Mouse (Mus musculus) urinary bladder, adult 18-20 months (tissue): ENCODE measurements at regions not wholly inside any gene's neighbourhood (a gene's known extent, or its start where the extent isn't known, plus 50 kb on each side); places are given as distances from the start of the nearest gene placed in this dataset.

Experiments
- DNase-seq, 2 experiments: peaks; one replicate each; pipeline ENCODE4 v3.0.0; 2022; ENCODE audit warnings: low spot score in 2 of 2, mixed read lengths in 2 of 2

DNA sequence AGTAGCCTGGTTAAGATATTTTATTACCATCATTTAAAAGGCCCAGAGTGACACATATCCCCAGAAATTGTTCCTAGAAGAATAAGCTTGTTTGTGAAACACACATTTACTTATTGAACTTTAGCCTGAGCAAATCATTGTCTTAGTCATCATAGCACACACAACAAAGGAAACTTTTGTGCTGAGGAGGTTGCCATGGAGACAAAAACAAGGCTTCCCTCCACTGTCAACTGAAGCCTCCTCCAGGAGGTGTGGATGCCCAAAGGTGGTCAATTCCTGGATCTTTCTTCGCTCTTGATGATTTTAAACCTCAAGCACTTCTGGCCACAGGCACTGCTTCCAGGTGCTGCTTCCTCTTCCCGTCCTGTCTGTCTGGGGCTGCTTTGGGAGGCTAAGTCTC, 167.3 kb downstream of the Gadd45g start:
- no peak for DNase-seq

DNA sequence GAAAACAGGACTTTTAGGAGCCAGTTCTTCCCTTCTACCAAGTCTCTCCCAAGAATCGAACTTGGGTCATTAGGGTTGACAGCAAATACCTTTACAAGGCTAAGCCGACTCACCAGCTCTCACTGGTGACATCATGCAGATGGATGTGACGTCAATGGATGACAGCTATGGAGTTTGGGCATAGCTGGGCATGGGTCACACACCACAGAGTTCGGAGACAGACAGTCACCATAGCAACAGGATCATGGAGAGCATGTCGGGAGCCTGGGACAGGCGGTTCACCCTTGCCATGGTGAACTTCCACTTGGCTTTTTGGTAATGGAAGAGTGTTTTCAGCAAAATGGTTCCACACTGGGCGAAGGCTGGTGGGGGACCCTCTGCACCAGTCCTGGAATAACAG, 168.1 kb downstream of the Gadd45g start:
- DNase-seq, result no peak

DNA sequence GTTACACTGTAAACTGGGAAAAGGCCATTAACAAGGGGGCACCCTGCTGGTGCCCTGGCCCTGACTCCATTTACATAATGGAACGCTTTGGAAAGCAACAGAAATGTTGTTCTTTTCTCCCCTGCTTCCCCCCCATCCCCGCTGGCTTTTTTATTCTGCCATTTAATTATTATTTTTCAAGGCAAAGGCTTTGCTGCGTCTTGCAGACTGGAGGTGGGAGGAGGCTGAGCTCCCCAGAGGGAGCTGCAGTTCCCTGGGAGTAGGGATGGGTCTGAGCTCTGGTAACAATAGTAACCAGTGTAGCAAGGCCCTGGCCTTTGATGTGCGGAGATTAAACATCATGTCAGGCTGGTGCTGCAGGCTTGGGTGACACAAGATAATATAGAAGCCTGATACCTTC, 168.6 kb downstream of the Gadd45g start:
- DNase-seq, result no peak

DNA sequence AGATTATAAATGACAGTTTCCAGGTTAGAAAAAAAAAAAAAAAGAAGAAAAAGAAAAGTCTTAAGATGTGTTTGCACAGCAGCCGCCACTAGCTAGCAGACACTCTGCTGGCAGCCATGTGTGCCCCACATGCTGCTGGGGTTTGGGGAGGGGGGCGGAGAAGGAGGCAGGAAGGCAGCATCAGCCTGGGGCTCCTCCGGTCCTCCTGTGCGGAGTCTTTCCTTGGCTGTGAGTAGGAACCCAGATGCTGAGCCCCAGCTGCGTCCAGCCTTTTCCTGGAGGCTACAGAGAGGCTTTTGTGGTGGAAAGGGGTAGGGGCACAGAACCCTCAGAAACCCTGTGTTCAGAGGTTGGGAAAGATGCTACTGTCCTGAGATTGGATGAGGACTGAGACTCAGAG, 169.0 kb downstream of the Gadd45g start:
- DNase-seq, result no peak

DNA sequence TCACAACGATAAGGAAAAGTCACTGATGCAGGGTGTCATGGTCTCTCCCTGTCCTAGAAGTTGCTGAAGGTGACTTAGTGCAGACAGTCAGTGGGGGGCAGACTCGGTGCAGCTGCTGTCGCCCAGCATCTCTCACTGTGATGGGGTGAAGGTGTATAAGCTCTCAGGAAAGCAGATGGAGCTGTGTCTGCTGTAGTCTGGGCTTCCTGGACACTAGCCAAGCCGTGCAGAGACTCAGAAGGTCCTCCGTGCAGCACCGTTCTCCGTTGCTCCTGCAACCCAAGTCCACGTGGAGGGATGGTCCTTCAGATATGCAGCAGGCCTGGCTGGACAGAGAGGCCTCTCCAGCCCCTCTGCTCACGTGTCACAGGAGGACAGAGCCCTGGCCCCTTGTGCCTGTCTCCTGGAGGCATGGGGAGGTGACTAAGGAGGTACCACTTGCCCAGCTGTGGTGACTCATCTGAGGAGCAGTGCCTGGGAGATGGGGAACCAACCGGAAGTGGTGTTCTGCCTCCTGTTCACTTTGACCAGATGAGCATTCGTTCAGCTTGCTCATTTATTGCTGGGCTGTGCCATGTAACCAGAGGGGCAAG, 171.2 kb downstream of the Gadd45g start:
- DNase-seq, result no peak

DNA sequence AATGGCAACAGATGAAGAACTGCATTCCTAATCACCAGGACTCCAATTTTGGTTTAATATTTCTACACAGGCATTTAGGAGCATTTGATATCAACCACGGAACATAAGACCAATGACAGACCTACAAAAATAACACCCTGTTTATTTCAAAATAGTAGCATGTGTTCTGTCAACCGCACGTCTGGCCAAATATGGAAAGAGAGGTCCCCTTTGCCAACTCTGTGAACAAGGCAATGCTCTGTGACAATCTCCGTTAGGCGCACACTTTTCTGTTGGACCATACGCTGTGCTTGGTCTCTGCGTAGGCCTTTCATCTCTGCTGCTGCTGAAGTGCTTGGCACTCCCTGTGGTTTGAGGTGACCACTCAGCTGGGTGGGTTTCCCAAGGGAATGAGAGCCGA, 173.2 kb downstream of the Gadd45g start:
- DNase-seq, result no peak

DNA sequence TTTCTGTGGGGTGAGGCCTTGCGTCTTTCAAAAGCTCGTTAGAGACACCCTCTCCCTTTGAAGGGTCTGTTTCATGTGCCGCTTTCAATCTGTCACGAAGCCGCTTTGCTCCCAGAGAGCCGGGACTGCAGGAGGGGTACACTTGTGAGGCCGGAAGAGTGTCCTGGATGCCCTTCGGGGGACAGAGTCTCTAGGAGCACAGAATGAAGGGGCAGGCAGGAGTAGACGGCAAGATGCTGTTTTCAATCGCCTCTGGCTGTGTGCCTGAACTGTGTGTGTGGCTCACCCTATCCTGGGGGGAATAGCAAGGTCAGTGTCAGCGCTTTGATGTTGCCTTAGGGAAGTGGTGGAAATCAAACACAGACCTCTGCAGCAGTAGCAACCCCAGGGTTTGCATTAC, 174.7 kb downstream of the Gadd45g start:
- no peak for DNase-seq

DNA sequence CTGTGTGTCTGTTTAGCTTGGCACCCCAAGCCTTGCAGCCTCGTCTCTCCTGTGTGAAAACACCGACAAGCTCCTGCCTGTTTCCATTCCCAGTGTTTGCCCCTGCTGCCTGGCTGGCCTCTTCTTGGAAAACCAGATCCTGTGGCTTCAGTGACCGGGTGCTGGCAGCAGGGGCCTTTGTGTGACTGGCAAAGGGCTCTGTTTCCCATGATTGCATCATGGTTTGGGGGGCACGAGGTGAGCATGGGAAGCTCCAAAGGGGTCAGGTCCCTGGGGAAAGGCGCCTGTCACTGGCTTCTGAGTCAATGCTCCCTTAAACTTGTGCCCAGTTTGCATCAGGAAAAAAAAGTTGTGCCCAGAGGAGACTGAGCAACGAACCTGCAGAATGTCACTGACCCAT, 175.3 kb downstream of the Gadd45g start:
- DNase-seq, result no peak

DNA sequence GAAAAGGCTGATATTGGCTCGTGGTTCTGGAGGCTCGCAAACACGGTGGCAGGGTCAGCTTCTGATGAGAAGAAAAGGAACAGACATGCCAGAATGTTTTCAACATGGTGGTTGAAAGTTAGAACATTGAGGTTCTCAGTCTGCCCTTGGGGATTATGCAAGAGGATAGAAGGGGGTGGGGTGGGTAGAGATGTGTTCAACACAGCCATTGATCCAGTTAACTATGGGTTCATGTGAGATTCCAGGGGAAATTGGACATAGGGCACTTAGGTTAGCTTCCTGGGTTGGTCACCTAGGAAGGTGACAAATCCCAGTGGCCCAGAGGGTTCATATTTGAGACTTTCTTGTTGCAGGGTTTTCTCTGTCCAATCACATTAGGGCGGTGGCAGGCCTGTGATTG, 176.1 kb downstream of the Gadd45g start:
- DNase-seq, result no peak

DNA sequence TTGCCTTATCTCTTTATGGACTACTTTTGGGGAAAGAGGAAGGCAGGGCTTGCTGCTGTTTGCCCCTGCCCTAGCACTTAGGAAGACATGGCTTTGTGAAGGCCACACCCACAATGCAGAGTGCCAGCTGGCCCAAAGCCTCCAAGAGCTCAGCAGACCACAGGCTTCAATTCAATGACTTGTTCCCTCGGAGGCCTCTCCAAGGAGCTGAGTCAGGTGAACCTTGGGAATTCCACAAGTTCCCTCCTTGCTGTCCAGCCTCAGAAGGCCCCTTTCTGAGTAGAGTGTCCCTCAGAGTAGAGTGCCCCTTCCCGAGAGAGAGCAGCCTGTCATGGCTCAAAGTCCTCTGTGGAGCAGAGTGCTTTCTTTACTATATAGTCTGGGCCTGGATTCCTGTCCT, 177.9 kb downstream of the Gadd45g start:
- DNase-seq, result peak; percentile 23 to 54

DNA sequence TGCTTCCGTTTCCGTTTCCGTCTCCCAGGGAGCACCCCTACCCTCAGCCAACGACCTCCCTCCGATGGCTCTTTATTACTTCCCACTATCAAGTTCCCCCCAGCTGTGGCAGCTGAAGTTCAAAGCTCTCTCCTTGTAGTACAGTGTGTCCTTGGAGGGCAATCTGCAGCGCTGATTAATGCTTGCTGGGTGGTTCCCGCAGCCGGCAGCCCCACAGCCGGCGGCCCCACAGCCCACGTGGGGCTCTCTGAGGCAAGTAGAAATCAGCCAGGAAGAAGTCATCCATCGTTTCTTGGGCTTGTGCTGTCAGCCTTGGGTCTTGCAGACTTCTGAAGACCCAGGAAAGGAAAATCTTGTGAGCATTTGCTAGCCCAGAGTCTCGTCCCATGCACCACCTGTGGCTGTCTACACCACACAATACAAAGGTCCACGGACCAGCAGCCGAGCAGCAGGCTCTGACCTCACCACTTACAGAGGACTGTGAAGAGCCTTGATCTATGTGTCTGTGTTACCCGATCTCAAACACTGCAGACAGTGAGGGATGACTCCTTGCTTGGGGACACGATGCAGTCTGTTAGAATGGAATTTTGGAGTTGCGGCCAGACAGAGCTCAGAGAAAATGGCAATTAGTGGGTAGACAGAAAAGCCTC, 178.5 kb downstream of the Gadd45g start:
- no peak for DNase-seq

DNA sequence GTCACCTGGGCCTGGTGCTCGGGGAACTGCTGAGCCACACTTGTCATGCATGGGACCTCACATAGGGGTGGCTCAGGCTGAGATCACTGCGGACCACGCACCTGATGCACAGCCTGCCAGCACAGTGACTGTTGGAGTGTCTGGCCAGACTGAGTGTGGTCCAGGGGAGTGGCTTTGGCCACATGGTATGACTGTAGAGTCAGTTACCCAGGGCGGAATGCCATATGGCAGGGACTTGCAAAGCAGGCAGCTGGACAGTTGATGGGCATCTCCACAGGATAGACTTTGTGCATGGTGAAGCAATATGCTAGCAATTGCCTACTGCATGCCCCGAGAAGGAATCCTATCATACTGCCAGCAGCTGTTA, 179.0 kb downstream of the Gadd45g start:
- DNase-seq, result no peak

DNA sequence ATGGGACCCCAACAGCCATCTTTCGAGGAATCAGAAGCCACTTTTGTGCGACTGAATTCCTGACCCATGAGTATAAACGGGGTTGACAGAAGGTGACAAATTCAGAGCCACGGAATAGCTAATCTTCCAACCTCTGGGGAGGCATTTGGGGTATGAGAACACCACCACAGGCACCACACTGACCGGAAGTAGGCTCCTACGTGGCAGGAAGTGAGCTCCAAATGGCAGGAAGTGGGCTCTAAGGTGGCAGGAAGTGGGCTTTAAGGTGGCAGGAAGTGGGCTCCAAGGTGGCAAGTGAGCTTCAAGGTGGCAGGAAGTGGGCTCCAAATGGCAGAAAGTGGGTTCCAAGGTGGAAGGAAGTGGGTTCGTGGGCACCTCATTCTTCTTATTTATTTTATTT, 179.8 kb downstream of the Gadd45g start:
- no peak for DNase-seq

DNA sequence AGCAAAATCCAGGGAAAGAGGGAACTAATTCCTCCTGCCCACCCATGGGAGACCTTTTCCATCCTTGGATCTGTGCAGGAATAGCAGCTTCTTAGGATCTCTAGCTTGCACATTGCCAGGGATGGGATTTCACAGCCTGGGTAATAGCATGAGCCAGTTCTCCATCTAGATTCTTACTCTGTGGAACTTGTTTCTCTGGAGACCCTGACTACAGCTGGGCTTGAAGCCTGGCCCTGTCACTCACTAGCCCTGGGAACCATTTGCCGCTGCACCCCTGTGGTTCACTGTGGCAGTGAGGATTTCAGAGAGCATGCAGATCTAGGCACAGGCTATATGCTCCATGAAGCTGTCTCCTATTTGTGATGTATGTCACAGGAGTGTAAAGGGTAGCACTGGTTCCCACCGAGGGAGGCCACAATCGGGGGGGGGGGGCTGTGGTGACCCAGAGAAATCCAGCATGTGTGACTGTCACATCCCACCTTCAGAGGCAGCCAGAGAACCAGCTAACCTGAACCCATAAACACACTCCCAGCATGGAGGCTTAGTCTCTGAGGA, 183.5 kb downstream of the Gadd45g start:
- no peak for DNase-seq

DNA sequence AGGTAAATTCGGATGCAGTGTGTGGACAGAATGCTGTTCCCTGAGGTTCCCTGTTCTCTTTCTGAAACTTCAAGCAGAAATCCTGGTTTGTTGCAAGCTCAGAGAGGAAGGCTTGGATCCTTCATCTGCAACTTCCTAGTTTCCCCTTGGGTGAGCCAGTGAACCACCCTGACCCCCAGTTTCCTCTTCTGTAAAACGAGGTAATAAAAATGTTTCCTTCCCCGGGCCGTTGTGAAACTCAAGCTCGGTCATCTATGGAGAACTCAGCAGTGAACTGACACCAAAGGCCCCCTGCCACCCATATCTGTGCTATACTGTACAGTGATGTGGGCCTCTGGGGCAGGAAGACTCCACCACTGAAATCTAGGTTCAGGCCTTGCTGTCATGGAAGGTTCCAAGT, 185.0 kb downstream of the Gadd45g start:
- DNase-seq, result no peak

DNA sequence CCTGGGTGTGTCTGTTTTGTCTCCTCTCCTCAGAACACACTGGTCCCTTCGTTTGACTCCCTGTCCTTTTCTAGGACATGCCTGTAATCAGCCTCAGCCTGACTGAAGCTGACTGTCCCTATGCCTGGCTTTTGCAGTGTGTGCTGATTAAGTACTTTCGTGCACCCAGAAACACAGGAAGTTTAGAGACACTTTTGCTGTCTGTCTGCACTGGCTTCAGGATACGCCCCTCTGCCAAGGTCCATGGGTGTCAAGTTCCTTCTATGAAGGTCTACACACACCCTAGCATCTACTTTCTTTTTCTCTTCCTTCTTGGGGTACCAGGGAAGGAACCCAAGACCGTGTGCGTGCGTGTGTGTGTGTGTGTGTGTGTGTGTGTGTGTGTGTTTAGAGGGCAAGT, 189.3 kb downstream of the Gadd45g start:
- DNase-seq, result no peak

DNA sequence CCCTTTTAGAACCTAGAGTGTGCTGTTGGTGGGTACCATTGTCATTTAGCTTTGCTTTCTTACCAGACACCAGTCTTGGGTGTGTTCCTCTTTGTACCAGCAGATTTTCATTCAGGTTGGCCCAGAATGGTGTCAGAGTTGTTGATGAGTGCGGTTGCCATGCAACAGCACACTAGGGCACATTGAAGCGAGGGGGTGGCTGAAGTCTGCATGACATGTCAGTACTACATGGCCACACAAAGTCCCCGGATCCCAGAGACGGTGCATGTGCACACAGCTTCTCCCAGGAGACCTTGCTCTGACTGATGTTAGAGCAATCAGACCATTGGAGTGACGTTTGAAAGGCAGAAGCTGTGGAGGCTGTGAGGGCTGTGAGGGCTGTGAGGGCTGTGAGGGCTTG, 189.9 kb downstream of the Gadd45g start:
- no peak for DNase-seq

DNA sequence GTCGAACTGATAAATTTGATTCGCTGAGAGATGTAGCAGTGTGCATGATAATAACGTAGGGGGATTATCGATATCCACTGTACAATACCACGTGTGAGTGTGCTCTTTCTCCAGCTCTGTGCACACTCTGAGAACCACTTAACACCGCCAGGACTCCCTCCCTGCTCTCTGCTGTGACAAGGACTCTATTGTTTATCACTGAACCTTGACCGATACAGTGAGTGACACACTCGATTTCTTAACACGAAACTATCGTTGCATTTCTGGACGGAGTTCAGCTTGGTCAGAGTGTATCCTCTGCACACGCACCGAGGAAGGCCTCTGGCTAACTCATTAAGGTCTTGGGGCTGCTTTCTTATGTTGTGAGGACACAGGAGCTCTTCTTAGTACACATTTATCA, 190.7 kb downstream of the Gadd45g start:
- no peak for DNase-seq

DNA sequence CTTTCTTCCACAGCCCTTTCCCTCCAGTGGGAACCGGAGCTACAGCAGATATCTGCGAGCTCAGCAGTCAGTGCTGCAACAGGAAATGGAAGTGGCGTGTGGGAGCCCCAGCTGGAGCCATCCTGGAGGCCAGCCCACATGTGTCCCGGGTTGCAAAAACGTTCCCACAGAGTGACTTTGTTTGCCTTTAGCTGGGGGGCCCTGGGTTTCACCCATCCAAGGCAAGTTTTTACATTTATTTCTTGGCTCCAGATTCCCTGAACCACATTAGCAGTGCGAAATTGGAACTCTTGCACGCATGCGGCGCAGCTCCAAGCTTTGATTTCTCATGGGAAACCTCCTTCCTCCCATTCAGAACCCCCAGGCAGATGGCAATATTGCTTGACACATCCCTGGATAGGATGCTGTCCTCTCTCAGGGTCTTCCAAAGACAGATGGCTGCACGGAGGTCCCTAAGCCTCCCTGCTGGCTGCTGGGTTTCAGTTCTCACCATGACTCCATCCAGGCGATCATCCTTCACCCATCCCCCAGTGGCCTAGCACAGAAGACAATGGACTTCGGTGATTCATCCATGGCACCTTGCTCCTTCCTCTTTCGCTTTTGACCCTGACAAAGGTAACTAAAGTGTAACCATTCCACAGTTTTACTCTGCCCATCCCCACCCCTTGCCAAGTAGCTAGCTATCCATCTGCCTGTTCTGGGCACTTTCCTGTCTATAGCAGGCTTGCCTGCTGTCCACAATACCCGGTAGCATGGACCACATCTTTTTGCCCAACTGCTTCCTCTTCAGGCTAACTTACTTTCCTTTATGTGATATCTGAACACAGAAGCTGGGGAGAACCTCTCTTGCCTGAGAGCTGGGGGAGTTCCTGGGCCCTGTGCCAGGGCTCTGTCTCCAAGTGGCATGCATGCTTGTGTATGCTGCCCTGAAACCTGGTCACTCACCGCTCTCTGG, 195.3 kb downstream of the Gadd45g start:
- peak in 1 of 2 experiments; percentile 30 for DNase-seq

DNA sequence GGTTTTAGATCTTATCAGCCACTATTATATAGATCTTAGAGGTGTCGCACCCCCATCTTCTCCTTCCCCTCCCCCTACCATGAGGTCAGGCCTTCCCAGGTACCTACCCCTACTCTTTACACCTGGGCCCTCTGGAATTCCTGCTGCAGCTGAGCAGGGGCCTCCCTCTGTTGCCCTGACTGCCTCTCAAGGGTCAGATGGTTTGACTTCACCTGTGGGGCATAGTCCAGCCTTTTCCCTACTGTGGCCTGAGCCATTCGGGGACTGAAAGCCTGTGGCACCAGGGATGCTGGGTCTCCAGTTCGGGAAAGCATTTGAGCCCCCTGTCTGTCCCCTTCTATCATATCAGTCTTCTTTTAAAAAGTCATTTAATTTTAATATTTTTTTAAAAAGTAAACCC, 196.4 kb downstream of the Gadd45g start:
- DNase-seq, result no peak

DNA sequence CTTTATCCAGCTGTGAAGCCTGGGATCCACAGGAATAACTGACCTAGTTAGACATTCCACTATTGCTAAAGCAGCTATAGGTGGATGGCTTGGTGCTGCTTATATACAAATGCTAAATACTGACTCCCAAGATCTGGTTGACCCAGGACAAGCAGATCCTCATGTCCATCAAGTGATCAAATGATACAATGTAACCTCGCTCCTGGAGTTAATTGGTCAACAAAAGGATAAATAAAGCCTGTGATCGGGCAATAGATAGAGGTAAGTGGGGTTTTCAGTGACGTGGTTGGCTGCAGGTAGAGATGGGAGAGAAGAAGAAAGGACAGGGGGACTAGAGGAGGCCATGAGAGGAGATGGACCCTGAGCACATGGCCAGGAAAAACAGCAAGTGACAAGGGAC, 197.4 kb downstream of the Gadd45g start:
- DNase-seq, result no peak

DNA sequence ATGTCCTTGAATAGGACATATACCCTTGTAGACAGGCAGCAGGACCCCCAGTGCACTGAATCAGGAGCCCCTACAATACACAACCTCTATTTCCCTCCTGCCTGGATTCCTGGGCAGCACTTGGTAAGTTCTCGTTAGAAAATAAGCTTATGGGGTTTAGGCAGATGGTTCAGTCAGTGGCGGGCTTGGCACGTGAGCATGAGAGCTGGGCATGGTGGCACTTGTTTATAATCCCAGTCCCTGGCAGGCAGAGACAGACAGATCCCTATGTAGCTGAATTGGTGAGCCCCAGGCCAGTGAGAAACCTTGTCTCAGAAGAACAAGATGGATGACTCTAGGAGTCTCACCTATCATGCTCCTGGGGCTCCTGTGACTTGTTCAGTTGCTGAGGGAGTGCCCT, 198.9 kb downstream of the Gadd45g start:
- no peak for DNase-seq

DNA sequence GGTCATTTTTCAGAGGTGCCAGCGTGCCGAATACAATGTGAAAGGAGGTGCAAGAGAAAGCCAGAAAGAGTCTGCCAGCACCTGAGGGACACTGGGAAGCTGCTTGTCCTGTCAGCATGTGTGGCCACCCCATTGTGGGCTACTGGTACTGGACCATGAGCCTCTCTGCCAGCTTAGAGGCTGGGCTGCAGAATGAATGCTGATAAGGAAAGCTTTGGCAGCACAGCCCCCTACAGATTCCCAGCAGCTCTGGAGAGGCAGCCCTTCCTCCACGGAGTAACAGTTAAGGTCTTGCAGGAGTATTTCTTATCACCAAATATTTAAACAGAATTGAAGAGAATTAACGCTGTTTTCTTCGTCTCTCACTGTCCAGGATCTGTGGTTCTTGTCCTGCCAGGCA, 199.5 kb downstream of the Gadd45g start:
- DNase-seq, result no peak
